Mouse (Mus musculus) midbrain, embryonic 12.5 days (tissue): ENCODE measurements around the gene Rtl10. TPM values are rescaled to one million over a fixed set of nuclear protein-coding genes. Genes with fewer than 3 reads are reported as not detected.
"Not testable (repeated sequence)": the region's sequence is repeated elsewhere in the genome, so short reads cannot be mapped to it uniquely, and the experiment has no call there.

Experiments used
- ATAC-seq: fragments of 200-750 bp; cut with Nextera tagmentation; 2 replicates; pipeline ENCODE4 v1.8.0; 2017; ENCODE audit warnings: low read depth, moderate TSS enrichment, moderate library complexity; ENCODE audit not compliant: low FRiP score
- H3K27ac ChIP-seq: fragments of 300-500 bp; sonication (generic); replicated peaks from 2 replicates; pipeline ENCODE4 v1.5.1; 2016; ENCODE audit warnings: mild to moderate bottlenecking
- H3K27me3 ChIP-seq: fragments of 300-500 bp; sonication (generic); 2 replicates; pipeline ENCODE4 v1.6.1; 2016; ENCODE audit warnings: mild to moderate bottlenecking
- H3K36me3 ChIP-seq: fragments of 300-500 bp; sonication (generic); 2 replicates; pipeline ENCODE4 v1.6.1; 2016
- H3K4me1 ChIP-seq: fragments of 300-500 bp; sonication (generic); 2 replicates; pipeline ENCODE4 v1.6.1; 2016
- H3K4me2 ChIP-seq: fragments of 300-500 bp; sonication (generic); replicated peaks from 2 replicates; pipeline ENCODE4 v1.6.1; 2016; ENCODE audit warnings: mild to moderate bottlenecking, moderate library complexity
- H3K4me3 ChIP-seq: fragments of 300-500 bp; sonication (generic); 2 replicates; pipeline ENCODE4 v1.5.1; 2016; ENCODE audit warnings: mild to moderate bottlenecking
- H3K9ac ChIP-seq: fragments of 300-500 bp; sonication (generic); replicated peaks from 2 replicates; pipeline ENCODE4 v1.6.1; 2016; ENCODE audit warnings: mild to moderate bottlenecking, moderate library complexity
- H3K9me3 ChIP-seq: fragments of 300-500 bp; sonication (generic); 2 replicates; pipeline ENCODE4 v1.6.1; 2016; ENCODE audit warnings: mild to moderate bottlenecking
- WGBS: fragments of 180-500 bp; shearing (Covaris S2); methylation state at CpG from one replicate; pipeline ENCODE4 v1.1.7; 2016; 5-methylcytosine and 5-hydroxymethylcytosine counted together
- polyA plus RNA-seq: library from polyadenylated mRNA; unstranded; fragments of >200 nt; fragmentation: Nextera tagmentation; extraction: Ambion mirVana; gene quantifications from 2 replicates; pipeline ENCODE4 v1.2.1, GENCODE M21; 2016

Rtl10 gene
- polyA plus RNA-seq, 1 experiment from 2014 or later = 2.1 TPM

DNA sequence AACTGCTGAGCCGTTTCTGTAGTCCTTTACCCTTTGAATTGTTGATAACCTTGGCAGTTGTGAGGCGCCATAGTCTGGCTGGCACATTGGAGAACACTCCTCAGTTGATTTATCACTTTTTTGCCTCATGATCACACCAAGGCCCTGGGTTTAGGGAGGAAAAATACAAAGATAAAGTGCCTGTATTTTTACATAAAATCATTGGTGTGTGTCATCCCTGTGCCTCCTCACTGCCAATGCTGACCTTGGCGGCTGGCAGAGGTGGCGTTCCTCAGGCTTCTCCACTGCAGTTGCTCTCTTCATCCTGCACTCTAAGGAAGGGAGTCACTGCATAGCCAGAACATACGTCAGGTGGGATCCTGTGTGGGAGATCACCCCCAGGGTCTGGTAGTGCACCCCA, 13.0 kb downstream of the Rtl10 start:
- no peak overlapping the region for H3K4me3 ChIP-seq
- WGBS = 88% methylated on average over 5 of the region's 5 CpGs
- no peak overlapping the region for H3K9ac ChIP-seq
- H3K27me3 ChIP-seq = no peaks in the 10 kb centered on the region
- H3K9me3 ChIP-seq = no peaks in the 10 kb centered on the region
- H3K36me3 ChIP-seq = no peaks in the 10 kb centered on the region
- H3K4me2 ChIP-seq = no peak overlapping the region
- no peak overlapping the region for H3K27ac ChIP-seq
- no peak for ATAC-seq
- H3K4me1 ChIP-seq = 0 out of 2 replicates have a peak, but pooled peaks cover 4% of the 10 kb centered on the region

DNA sequence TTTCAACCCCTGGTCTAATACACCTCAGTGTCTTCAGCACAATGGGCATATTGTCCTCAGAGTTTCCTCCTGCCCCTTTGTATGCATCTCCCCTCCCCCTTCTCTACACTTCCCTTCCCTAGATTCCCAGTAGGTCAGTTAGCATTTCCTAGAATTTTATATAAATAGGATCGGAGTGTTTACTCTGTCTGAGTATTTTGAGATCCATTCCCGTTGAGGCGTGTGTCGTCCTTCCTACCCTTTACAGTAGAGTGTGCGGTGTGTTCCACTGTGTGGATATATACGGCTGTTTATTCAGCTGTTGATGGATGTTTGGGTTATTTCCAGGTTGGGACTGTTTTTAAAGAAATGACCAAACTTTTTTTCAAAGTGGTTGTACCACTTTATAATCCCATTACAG, 14.8 kb downstream of the Rtl10 start:
- no peak overlapping the region for H3K9ac ChIP-seq
- ATAC-seq = no peak
- no peaks in the 10 kb centered on the region for H3K36me3 ChIP-seq
- H3K9me3 ChIP-seq = no peaks in the 10 kb centered on the region
- no peak overlapping the region for H3K4me2 ChIP-seq
- no peaks in the 10 kb centered on the region for H3K27me3 ChIP-seq
- WGBS = 84% methylated on average over 6 of the region's 6 CpGs
- H3K4me1 ChIP-seq = 0 out of 2 replicates have a peak, but pooled peaks cover 4% of the 10 kb centered on the region
- H3K27ac ChIP-seq = no peak overlapping the region
- H3K4me3 ChIP-seq = no peak overlapping the region

DNA sequence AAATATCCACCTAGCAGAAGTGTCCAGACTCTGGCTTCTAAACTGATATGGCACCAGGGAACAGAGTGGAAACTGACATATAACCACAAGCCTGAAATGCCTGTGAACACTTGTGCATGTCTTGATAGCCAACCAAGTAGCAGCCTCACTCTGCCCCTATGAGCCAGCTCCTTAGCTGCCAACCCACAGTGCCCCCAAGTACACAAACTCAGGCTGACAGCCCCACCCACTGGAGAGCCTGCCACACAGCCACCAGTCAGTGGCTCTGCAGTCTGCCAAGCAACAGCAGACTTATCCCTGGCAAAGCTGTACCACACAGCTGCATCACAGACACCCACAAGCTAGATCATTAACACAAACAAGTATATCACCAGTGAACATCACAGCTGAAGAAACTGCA, 19.4 kb downstream of the Rtl10 start:
- Histone ChIP-seq H3K9me3 (no peaks in the 10 kb centered on the region), H3K27ac (no peak overlapping the region), H3K9ac (no peak overlapping the region), H3K4me3 (no peak overlapping the region), H3K27me3 (no peaks in the 10 kb centered on the region), H3K4me1 (no peaks in the 10 kb centered on the region), H3K4me2 (no peak overlapping the region), H3K36me3 (no peaks in the 10 kb centered on the region)
- no peak for ATAC-seq

DNA sequence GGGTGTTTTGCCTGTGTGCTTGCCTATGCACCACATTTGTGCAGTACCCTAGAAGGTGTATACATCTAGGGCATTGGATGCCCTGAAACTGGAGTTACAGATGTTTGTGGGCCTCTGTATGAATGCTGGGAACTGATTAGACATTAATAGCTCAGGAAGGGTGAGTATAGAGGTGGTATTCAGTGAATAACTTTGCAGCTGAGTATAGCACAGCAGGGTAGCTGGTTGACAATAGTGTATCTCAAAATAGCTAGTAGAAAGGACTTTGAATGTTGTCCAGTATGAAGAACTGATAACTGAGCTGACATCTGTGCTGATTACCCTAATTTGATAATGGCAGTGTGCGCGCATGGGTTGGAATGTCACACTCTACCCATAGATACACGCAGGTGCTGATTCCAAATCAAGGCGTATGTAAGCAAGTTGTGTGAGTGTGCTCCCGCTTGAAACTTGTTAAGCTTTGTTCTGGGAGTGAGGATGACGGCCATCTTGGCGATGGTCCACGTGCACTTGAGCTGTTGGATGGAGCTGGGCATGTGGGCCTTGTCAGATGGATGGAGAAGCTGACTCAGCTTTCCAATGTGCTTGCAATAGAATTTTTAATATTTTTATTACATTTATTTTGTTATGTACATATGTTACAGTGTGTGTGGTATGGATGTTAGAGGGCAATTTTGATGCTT, 25.0 kb downstream of the Rtl10 start:
- 95% methylated on average over 8 of the region's 8 CpGs for WGBS
- Histone ChIP-seq H3K4me1 (no peaks in the 10 kb centered on the region), H3K4me3 (no peak overlapping the region), H3K27ac (no peak overlapping the region), H3K27me3 (no peaks in the 10 kb centered on the region), H3K36me3 (no peaks in the 10 kb centered on the region), H3K4me2 (no peak overlapping the region), H3K9ac (no peak overlapping the region), H3K9me3 (no peaks in the 10 kb centered on the region)
- ATAC-seq = no peak

DNA sequence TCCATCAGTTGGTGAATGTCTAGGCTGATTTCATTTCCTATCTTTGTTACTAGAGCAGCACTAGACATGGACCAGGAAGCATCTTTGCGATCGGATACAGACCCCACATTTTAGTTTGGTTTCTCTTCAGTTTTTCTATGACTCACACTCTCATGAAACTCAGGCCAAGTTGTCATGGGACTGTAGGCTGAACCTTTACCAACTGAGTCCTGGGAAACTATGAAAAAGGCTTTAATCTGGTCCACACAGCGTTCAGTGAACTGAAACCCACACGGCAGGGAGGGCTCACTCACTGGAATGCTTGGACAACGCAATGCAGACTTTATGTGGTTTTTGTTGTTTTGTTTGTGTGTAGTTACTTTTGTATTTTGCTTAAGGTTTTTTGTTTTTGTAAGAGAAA, 30.0 kb downstream of the Rtl10 start:
- no peaks in the 10 kb centered on the region for H3K36me3 ChIP-seq
- no peaks in the 10 kb centered on the region for H3K27me3 ChIP-seq
- 77% methylated on average over 5 of the region's 5 CpGs for WGBS
- H3K4me3 ChIP-seq = no peak overlapping the region
- H3K27ac ChIP-seq = no peak overlapping the region
- H3K4me2 ChIP-seq = no peak overlapping the region
- no peak overlapping the region for H3K9ac ChIP-seq
- no peak for ATAC-seq
- no peaks in the 10 kb centered on the region for H3K9me3 ChIP-seq
- H3K4me1 ChIP-seq = no peaks in the 10 kb centered on the region

DNA sequence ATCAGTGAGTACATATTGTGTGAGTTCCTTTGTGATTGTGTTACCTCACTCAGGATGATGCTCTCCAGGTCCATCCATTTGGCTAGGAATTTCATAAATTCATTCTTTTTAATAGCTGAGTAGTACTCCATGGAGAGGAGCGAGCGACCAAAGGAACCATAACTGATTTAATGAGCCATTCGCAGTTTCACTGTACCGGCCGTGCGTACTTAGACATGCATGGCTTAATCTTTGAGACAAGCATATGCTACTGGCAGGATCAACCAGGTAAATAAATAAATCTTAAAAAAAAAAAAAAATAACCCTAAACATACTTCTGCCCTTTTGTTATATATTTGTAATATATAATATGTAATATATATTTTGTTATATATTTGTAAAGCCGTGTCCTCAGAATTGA, 34.4 kb downstream of the Rtl10 start:
- 95% methylated on average over 7 of the region's 7 CpGs for WGBS
- peak; percentile 100 for ATAC-seq

DNA sequence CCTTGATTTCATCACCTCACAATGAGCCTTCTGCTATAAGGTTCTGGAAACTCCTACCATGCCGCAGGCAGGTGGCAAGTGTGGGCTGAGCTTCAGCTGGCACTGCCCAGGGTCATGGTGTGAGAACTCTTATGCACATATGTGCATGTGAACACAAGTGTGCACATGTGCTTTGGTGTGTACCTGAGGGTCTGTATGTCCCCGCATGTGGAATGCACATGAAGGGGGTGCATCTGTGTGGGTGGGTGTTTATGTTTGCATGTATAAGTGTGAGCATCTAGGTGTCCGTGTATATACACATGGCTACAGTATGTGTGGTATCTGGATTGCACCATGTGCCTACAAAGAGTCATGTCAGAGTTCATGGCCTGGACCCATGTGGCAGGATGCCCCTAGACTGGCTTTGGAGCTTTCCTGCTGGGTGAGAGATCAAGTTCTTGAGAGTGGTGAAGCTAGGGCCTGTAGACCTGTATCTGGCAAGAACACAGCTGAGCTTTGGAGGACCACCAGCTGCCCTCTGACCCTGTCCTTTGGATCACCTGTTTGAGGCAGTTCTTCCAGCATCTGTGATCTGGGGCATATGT, 38.8 kb downstream of the Rtl10 start:
- no peak overlapping the region for H3K27ac ChIP-seq
- no peak overlapping the region for H3K4me2 ChIP-seq
- H3K4me1 ChIP-seq = no peaks in the 10 kb centered on the region
- no peak for ATAC-seq
- no peaks in the 10 kb centered on the region for H3K27me3 ChIP-seq
- H3K9me3 ChIP-seq = no peaks in the 10 kb centered on the region
- no peak overlapping the region for H3K9ac ChIP-seq
- WGBS = 90% methylated on average over 3 of the region's 3 CpGs
- no peak overlapping the region for H3K4me3 ChIP-seq
- no peaks in the 10 kb centered on the region for H3K36me3 ChIP-seq

More for the DNA sequence above, 34.4 kb downstream of the Rtl10 start:
- not testable (repeated sequence) for H3K27me3 ChIP-seq, H3K4me2 ChIP-seq, H3K9ac ChIP-seq, H3K27ac ChIP-seq, H3K4me3 ChIP-seq, H3K36me3 ChIP-seq, H3K4me1 ChIP-seq, H3K9me3 ChIP-seq

DNA sequence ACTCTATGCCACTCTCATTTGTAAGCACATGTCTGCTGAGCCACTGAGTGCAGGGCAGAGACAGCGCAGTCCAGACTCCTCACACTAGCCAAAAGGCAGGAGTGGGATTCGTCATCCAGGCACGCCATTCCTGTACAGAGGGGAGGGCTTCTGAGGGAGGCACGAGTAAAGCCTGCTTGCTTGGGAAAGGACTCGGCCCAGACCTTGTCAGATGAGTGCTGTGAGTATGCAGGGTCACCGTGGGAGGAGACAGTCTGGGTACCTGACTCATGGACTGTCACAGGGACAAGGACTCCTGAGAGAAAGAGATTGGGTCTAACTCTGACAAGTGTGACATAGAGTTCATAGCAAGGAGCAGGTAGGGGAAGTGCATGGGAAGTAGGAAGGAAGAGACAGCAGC, 40.6 kb downstream of the Rtl10 start:
- Histone ChIP-seq H3K9ac (no peak overlapping the region), H3K4me1 (peaks cover 6% of the 10 kb centered on the region; the same call in 1 of the 2 replicates), H3K27me3 (no peaks in the 10 kb centered on the region), H3K4me2 (no peak overlapping the region), H3K9me3 (no peaks in the 10 kb centered on the region), H3K36me3 (no peaks in the 10 kb centered on the region), H3K4me3 (no peak overlapping the region), H3K27ac (no peak overlapping the region)
- WGBS = 80% methylated on average over 6 of the region's 6 CpGs
- ATAC-seq = no peak

DNA sequence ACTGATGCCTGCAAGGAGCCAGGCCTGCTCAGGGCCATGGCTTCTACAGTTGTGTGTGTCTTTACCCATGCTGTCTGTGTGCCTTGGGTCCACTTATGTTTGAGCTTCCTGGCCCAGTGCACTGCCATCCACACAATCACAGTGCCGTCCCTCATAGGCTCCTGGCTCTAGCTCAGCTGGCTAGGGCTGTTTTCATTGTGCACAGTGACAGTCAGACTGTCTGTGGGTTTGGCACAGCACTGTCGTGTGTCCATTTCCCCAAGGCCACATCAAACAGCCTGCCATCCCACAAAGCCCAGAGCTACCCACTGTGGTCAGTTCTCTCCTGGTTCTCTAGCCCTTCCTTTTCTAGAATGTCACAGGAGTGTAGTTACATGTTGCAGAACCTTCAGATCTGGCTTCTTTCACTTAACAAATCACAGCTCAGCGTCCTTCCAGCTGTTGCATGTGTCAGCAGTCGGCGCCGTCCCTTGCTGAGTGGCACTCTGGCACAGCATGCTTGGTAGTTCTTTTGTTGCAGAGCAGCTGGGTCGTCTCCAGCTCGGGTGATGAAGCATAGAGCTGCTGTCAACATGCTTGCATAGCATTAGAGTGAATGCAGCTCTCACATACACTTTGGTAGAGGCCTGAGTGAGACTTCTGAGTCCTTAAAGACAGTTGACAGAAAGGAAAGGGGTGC, 44.6 kb downstream of the Rtl10 start:
- 69% methylated on average over 8 of the region's 8 CpGs for whole genome bisulfite sequencing
- Histone ChIP-seq H3K9ac (no peak overlapping the region), H3K4me1 (peaks cover 6% of the 10 kb centered on the region; the same call in 1 of the 2 replicates), H3K4me3 (no peak overlapping the region), H3K36me3 (no peaks in the 10 kb centered on the region), H3K4me2 (no peak overlapping the region), H3K27me3 (no peaks in the 10 kb centered on the region), H3K9me3 (no peaks in the 10 kb centered on the region), H3K27ac (no peak overlapping the region)
- no peak for ATAC-seq

DNA sequence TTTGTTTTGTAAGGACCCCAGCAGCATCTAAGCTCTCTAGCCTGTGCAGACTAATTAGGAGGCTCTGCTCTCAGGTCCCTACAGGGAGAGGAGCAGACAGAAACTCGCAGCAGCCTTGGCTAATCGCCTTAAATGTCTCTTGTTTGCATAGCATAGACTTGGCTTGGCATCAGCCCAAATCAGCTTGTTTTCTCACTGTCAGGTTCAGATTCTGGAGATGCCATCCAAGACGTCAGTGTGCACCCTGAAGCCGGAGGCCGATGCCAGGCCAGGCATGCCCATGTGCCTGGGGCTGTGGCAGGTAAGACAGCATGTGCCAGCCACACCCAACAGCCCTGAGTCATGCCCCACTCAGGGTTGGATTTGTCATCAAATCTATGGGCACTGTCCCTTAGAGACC, 49.2 kb downstream of the Rtl10 start:
- Histone ChIP-seq H3K9me3 (no peaks in the 10 kb centered on the region), H3K4me3 (no peak overlapping the region), H3K4me1 (peaks cover 6% of the 10 kb centered on the region; the same call in 1 of the 2 replicates), H3K36me3 (no peaks in the 10 kb centered on the region), H3K27me3 (no peaks in the 10 kb centered on the region), H3K27ac (no peak overlapping the region), H3K9ac (no peak overlapping the region), H3K4me2 (no peak overlapping the region)
- 87% methylated on average over 5 of the region's 5 CpGs for WGBS
- ATAC-seq = no peak
